Mouse (Mus musculus): ENCODE measurements around the gene E2f4.

Gene E2f4

DNA sequence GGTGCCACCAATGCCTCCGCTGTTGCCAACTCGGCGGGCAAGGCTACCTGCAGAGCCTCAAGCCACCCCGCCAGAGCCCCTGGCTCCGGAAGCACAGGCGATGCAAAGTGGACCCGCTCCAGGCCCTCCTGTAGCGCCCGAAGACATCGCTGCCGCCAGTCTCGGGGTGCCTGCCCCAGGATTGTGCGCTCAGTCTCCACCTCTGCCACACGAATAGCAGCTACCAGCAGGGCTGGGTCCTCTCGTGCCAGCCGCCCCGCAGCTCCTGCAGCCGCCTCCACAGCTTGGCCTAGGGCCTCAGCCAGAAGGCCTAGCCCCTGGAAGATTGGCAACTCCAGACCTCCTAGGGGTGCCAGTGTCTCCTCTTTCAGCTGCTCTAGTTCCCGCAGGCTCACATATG, 4.1 kb upstream of the E2f4 start:
- DNase-seq (ENCODE audit: low read depth): no peak

DNA sequence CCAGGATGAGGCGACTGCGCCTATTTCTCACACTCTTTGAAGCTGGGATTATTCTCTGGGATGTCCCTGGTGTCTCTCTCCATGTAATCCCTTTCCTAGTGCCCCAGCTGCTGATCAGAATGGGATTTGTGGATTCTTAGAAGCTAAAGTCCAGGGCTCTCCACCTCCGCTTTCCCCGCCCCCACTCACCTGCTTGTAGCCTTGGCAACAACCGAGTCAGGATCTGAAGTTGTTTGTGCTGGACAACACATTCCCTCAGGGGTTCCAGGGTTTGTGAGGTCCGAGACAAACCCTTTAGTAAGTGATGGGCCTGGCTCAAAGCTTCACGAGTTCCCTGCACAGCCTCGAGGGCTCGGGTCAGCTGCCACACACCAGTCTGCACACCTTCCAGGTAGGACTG, 2.7 kb upstream of the E2f4 start:
- DNase-seq (ENCODE audit: low read depth): no peak

DNA sequence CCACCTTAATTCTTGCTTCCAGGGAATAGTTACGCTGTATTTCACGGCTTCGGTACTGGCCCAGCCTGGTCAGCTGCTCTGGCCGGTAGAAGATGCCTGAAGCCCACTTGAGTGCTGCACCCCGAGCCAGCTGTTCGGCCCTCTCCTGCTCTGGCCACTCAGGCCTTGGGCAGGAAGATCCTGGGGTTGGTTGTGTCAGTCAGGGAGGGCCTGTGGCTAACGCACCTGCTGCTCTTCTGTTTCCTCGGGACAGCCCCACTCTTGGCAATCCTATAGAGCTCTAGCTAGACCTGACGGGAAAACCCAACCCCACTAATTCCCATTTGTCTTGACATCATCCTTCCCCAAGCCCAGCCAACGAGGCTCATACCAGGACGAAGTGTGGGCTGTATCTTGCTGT, 2.2 kb upstream of the E2f4 start:
- DNase-seq (ENCODE audit: low read depth): no peak

DNA sequence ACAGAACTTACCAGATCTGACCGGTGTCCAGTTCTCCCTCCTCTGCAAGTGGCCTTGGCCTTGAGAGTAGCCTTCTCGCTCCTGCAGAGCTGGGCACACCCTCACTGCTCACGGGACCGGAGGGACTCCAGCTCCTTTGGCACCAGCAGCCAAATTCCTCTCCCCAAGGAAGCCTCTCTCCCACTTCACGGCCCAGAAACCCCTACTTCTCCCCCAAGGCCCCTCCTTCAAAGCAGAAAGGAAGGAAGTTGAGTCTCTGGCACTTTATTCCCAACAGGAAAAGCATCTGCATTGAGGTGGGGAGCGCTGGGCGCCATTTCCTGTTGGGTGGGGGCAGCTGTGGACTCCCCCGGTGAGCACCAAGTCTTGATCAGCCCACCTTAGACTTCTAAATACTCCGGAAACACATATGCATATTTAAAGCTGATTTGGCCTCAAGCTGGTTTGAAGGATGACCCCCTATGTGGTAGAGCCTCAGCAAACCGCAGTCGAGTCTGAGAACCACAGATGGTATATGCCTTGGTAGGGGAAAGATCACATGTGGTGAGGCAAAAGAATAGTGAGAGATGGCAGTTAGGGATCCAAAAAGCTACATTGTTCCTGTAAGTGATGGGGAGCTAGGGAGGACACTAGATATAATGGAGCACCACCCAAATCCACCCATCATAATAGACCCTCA, 1.4 kb upstream of the E2f4 start, which contains the start of gene Exoc3l:
Gene Exoc3l (minus strand): TSS at position 207 of the 679 bp plus-strand sequence.
- DNase-seq (ENCODE audit: low read depth): no peak

DNA sequence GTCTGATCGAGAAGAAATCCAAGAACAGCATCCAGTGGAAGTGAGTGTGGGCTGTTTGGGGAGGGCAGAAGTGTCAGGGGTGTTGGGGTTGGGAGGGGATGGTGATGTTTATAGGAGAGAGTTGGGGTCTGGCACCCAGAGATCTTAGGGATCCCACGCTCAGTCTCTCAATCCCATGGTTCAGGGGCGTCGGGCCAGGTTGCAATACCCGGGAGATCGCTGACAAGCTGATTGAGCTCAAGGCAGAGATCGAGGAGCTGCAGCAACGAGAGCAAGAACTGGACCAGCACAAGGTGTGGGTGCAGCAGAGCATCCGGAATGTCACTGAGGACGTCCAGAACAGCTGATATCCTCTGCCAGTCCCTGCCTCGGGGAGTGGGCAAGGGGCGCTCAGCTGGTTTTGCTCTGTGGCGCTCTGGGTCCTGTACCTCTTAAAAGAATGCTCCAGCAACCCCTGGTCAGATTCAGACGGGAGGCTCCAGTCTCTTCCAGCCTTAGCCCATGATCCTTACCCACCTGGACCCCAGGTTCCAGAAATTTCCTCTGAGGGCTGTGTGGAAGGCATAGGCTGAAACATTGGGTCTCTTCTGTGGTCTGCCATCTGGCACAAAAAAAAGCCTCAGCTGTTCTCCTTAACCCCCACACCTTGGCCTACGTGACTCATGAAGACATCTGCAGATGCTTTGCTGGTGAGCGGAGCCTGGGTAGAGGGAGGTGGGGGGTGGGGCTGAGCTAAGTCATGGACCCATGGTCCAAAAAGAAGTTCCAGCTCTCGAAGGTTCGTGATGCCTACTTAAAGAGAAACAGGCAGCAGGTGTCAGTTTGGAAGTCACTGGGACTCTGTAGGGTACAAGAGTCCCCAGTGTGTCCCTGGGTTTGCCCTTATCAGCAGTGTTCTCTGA, 1.1 kb downstream of the E2f4 start:
- no peak for DNase-seq (ENCODE audit: low read depth)

DNA sequence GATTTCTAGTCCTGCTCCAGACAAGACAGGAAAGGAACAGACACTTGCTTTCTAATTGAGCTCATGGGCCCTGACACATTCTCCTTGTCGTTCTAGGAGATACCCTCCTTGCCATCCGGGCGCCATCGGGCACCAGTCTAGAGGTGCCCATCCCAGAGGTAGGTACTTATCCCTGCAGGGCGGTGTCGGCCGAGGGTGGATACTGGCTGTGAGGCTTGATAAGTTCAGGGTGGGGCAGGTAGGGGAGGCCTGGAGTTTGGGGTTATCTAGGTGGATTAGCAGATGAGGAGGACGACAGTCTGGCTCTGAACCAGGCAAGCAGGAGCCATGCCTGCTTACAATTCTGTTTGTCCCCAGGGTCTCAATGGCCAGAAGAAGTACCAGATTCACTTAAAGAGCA, 2.5 kb downstream of the E2f4 start:
- no peak for DNase-seq (ENCODE audit: low read depth)

DNA sequence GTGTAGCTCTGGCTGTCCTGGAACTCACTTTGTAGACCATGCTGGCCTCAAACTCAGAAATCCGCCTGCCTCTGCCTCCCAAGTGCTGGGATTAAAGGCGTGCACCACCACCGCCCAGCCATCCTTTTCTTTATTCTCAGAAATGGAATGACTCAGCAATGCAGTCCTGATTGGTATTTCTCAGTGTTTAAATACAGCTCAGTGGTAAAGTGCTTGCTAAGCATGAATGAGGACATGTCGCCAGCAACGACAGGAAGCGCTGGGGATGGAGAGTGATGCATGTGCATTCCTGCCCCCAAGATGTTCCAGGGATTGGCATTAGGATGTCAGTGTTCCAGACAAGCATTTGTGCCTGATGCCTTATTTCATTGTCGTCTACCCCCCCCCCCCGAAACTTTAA, 5.9 kb downstream of the E2f4 start:
- DNase-seq (ENCODE audit: low read depth): no peak

DNA sequence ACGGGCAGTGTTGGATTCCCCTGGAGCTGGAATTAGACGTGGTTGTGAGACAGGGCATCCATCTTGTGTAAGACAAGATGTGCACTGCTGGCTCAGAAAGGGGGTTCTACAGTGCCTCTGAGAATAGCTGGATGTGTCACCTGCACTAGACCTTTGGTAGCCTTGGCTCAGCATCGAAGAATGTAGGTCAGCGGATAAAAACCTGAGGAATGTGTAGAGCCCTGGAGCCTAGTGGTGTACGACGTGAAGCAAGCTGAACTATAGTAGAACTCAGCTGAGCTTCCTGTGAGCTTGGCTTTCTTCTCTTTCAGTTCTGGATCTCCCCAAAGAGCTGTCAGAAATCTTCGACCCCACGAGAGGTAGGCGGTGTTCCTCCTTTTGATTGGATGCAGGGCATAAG, 6.4 kb downstream of the E2f4 start:
- DNase-seq (ENCODE audit: low read depth): no peak

DNA sequence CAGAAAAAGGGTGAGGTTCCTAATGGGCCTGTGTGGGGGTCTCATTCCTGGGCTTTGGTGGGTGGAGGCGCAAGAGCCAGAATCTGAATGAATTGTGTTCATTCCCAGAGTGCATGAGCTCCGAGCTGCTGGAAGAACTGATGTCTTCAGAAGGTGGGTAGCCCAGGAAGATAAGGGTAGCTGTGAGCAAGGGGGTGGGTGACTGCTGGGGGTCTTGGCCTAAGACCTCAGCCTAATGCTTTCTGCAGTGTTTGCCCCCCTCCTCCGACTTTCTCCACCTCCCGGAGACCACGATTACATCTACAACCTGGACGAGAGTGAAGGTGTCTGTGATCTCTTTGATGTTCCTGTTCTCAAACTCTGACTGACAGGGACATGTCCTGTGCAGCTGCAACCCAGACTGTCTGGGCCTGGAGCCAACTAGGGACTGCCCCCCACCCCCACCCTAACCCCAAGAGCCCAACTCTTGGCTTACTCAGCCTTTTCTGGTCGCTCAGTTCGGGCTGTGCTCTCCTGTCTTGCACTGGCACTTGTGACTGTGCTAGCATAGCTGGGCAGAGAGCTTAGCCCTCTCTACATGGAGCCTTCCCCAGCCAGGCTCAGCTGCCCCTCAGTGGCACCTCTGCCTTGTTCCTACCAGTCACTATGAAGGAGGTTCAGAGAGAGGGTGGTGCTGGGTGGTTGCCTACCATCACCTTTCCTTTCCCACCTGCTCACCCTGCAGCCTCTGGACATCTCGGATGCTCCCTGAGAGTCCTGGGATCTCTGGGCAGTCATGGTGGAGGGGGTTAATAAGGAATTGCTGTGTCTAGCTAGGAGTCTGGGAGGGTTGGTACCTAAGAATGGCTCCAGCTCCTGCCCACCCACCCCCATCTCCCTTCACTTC, 7.1 kb downstream of the E2f4 start:
- DNase-seq (ENCODE audit: low read depth): no peak

DNA sequence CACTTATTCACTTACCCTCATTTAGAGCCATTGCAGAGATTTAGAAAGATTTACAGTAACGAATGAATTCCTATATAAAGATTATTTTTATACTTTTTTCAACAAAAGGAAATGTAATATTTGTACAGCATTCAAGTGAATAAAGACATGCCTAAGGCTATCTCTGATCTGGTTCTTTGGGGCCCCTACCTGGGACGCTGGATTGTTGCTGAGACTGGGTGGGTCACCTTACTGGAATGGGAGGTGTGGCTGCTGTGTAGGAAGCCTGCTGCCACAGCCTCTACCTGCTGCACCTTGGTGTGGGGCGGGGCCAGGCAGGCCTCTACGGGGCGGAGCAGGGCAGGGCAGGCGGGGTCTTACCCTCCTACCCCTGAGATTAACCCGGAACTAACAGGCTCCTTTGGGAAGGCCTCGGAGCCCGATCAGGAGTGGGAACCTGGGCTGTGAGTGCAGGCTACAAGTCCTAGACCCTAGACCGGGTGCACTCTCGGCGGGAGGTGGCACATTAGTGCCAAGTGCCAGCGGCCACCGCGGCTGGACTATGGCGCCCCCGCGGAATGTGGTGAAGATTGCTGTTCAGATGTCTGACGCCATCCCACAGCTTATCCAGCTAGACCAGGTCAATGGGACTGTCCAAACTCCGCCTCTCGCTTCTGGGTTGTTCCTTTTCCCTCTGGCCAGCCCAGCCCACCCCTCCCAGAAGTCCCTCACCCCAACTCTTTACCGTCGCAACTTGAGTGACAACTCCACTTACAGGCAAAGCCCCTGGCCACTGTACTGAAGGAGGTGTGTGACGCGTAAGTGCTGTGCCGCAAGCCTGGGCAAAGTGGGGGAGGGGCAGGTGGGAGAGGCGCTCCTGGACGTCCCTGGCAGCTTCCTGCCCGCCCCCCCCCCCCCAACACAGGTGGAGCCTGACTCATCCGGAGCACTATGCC, 8.0 kb downstream of the E2f4 start, which contains the start of gene Elmo3:
Gene Elmo3 (plus strand): TSS at position 391 of the 935 bp plus-strand sequence.
- DNase-seq (ENCODE audit: low read depth): peak; percentile 64

DNA sequence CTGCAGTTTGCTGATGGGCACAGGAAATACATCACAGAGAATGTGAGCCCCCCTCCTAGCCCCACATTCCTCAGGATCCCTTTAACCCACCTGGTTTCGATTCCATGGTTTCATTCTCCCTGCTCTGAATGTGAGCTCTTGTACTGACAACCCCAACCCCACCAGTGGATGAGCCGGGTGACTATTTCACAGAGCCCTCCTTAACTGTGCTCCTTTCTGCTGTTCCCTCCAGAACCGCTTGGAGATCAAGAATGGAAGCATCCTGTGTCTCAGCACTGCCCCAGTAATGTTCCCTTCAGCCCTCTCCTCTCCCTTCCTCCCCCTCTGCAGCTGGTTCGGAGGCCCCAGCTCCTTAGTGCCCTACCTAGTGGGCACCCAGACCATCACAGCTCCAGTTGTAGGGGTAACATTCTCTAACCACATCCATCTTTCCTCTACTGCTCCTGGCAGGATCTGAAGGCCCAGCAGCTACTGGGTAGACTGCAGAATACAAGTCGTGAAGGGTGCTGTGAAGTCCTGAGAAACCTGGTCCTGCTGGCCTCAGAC, 8.8 kb downstream of the E2f4 start:
- no peak for DNase-seq (ENCODE audit: low read depth)

DNA sequence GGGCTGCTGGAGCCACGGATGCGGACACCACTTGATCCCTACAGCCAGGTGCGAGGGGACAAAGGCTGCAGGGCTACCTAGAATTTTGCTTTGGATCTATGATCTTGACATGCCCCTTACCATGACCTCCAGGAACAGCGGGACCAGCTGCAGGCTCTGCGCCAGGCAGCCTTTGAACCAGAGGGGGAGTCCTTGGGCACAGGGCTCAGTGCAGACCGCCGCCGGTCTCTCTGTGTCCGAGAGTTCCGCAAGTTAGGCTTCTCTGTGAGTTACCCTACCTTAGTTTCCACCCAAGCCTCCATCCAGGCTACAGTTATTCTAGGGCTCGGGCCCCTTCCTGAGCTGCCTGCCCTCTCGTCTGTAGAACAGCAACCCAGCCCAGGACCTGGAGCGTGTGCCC, 10.2 kb downstream of the E2f4 start:
- no peak for DNase-seq (ENCODE audit: low read depth)

DNA sequence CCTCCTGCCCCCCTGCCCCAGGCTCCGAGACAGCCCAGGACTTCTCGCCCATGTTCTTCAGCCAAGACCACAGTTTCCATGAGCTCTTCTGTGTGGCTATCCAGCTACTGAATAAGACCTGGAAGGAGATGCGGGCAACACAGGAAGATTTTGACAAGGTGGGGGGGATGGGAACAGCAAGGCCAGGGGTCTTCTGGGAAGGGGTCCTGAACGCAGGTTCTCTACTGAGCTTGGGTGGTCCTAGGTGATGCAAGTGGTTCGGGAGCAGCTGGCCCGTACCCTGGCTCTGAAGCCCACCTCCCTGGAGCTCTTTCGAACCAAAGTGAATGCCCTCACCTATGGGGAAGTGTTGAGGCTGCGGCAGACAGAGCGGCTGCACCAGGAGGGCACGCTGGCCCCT, 11.0 kb downstream of the E2f4 start:
- DNase-seq (ENCODE audit: low read depth): no peak

DNA sequence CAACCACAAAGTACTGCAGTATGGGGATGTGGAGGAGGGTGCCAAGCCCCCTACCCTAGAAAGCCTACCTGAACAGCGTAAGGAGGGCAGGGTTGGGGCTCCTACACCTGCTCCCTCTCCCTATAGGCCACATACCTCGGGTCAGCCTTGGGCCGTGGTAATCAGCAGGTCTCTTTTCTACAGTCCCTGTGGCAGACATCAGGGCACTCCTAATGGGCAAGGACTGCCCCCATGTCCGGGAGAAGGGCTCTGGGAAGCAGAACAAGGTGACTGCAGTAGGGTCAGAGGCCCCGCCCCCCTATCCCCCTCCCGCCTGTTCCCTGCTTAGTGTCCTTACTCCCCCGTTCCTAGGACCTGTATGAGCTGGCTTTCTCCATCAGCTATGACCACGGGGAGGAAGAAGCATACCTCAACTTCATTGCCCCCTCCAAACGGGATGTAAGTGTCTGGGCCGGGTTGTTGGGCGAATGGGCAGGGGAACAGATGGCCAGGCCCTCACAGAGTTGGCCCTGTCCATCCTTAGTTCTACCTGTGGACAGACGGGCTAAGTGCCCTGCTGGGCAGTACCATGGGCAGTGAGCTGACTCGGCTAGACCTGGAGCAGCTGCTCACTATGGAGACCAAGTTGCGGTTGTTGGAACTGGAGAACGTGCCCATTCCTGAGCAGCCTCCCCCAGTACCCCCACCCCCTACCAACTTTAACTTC, 11.8 kb downstream of the E2f4 start:
- no peak for DNase-seq (ENCODE audit: low read depth)

DNA sequence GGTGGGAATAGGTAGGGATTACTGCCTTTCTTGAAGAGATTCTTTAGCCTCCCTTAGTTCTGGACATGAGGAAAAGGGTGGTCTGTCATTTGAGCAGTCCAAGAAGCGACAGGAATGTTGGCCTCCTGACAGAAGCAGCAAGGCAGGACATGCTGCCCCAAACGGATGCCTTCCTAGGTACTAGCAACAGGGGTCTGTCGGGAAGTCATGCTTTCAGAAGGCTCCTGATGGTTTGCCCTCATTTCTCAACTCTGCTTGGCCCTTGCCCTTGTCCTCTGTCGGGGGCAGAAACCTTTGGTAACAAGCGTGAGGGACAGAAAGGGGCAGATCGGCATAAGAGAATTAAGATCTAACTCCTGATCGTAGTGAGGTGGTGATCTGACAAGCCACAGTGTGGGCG, 12.7 kb downstream of the E2f4 start:
- no peak for DNase-seq (ENCODE audit: low read depth)

DNA sequence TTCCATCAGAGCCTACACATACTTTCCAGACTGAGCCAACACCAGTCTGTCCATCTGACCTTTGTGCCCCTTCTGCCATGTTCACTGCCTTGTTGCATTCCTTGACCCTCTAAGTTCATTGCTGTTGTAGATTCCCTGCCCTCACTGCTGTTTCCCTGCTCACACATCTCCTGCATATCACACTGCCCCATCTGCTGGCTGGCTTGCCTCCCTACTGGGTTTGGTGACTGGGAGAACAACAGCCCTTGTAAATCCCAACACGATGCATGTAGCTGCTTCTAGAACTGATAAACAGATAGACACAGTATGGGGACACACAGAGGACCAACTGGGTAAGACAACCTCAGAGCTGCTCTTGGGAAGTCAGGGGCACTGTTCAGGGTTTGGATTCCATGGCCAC, 14.3 kb downstream of the E2f4 start:
- no peak for DNase-seq (ENCODE audit: low read depth)

DNA sequence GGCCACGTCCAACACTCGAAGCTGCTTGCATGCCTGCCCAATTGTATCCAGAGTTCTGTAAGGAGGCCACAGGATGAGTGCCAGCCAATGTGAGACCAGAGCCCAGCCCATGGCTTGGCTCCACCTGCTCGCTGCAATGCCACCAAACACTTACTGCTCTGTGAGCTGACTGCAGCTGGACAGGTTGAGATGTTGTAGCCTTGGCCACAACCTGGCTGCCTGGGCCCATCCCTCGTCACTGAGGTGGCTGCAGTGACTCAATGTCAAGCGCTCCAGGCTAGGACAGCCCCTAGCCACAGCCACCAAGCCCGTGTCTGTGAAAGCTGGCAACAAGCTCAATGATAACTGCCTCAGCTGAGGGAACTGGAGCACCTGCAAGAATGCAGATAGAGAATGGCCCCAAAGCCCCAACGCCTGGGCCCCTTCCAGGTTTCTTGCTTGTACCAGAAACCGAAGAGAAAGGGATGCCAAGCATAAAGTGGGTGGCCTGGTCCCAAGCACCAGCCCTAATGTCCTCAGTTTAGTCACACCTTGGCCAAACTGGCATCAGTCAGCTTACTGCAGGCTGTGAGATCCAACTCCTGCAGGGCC, 15.5 kb downstream of the E2f4 start:
- DNase-seq (ENCODE audit: low read depth): no peak

DNA sequence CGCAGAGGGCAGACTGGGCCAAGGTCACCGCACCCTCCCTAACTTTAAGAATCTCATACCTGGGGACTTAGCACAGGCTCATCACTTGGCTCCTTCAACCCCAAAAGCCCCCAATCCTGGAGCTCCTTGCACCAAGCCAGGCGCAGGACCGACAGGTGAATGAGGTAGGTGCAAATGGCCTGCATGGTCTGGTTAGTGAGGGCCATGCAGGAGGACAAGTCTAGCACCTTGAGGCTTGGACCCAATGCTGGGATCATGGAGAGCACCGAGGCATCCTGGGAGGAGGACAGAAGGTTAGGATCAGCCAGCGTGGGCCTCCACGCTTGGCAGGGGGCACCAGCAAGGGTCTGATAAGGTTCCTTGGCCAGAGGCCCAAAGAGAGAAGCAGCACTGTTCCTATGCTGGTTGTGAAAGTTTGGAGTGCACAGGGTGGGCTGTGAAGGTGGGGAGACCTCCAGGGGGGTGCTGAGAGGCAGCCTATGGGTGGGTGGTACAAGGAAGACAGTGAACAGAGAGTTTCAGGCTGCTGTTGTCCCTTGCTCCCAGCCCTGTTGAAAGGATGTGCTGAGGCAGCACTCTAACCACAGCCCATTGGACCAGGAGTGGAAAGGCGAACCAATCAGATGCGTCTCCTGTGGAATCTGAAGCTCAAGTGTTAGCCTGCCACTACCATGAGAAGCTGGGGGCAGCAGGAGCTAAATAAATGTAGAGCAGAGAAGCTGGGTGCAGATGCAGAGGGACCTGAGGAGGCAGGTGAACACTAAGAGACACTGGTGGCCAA, 16.3 kb downstream of the E2f4 start:
- DNase-seq (ENCODE audit: low read depth): no peak
